Mouse (Mus musculus) liver, embryonic 15.5 days (tissue): Measurements from ENCODE around the gene Cyth1. TPM values are rescaled to one million over a fixed set of nuclear protein-coding genes. Genes with fewer than 3 reads are reported as not detected.

Experiments used
- ATAC-seq: fragments of 200-750 bp; cut with Nextera tagmentation; 2 replicates; pipeline ENCODE4 v1.8.0; 2017; ENCODE audit warnings: moderate number of reproducible peaks, mild to moderate bottlenecking, moderate library complexity; ENCODE audit not compliant: insufficient read depth
- H3K27ac ChIP-seq: fragments of 300-500 bp; sonication (generic); replicated peaks from 2 replicates; pipeline ENCODE4 v1.5.1; 2015; ENCODE audit warnings: mild to moderate bottlenecking, inconsistent platforms
- H3K27me3 ChIP-seq: fragments of 300-500 bp; sonication (generic); 2 replicates; pipeline ENCODE4 v1.6.1; 2015; ENCODE audit warnings: mild to moderate bottlenecking, inconsistent platforms
- H3K36me3 ChIP-seq: fragments of 300-500 bp; sonication (generic); replicated peaks from 2 replicates; pipeline ENCODE4 v1.6.1; 2015; ENCODE audit warnings: moderate library complexity, mild to moderate bottlenecking, inconsistent platforms
- H3K4me1 ChIP-seq: fragments of 300-500 bp; sonication (generic); replicated peaks from 2 replicates; pipeline ENCODE4 v1.6.1; 2015; ENCODE audit warnings: inconsistent platforms
- H3K4me2 ChIP-seq: fragments of 300-500 bp; sonication (generic); 2 replicates; pipeline ENCODE4 v1.6.1; 2015; ENCODE audit warnings: moderate library complexity, mild to moderate bottlenecking, inconsistent platforms
- H3K4me3 ChIP-seq: fragments of 300-500 bp; sonication (generic); replicated peaks from 2 replicates; pipeline ENCODE4 v1.5.1; 2015; ENCODE audit warnings: mild to moderate bottlenecking, inconsistent platforms
- H3K9ac ChIP-seq: fragments of 300-500 bp; sonication (generic); 2 replicates; pipeline ENCODE4 v1.6.1; 2015; ENCODE audit warnings: moderate library complexity, mild to moderate bottlenecking, inconsistent platforms
- H3K9me3 ChIP-seq: fragments of 300-500 bp; sonication (generic); replicated peaks from 2 replicates; pipeline ENCODE4 v1.6.1; 2016; ENCODE audit warnings: inconsistent platforms
- WGBS: fragments of 180-500 bp; shearing (Covaris S2); methylation state at CpG from one replicate; pipeline ENCODE4 v1.1.7; 2015; ENCODE audit warnings: mixed read lengths; ENCODE audit not compliant: insufficient replicate concordance; 5-methylcytosine and 5-hydroxymethylcytosine counted together
- polyA plus RNA-seq: library from polyadenylated mRNA; unstranded; fragments of >200 nt; fragmentation: Nextera tagmentation; extraction: Ambion mirVana; gene quantifications from 2 replicates; pipeline ENCODE4 v1.2.1, GENCODE M21; 2015

Gene Cyth1
- polyA plus RNA-seq, 1 experiment from 2014 or later, result 3.9 TPM

GRCm38 (mm10) chr11:118101133-118101532 is 147.3 kb downstream of the Cyth1 start:
- Histone ChIP-seq H3K4me2 (no peak overlapping the region), H3K36me3 (no peaks in the 10 kb centered on the region), H3K4me3 (no peak overlapping the region), H3K9ac (no peak overlapping the region), H3K27me3 (no peaks in the 10 kb centered on the region), H3K9me3 (no peaks in the 10 kb centered on the region), H3K4me1 (no peaks in the 10 kb centered on the region), H3K27ac (no peak overlapping the region)
- no peak for ATAC-seq
- WGBS, result 43% methylated on average over 9 of the region's 9 CpGs

GRCm38 (mm10) chr11:118096736-118097135 is 151.7 kb downstream of the Cyth1 start:
- Histone ChIP-seq H3K9me3 (no peaks in the 10 kb centered on the region), H3K27me3 (no peaks in the 10 kb centered on the region), H3K9ac (no peak overlapping the region), H3K36me3 (no peaks in the 10 kb centered on the region), H3K4me3 (no peak overlapping the region), H3K4me1 (no peaks in the 10 kb centered on the region), H3K27ac (no peak overlapping the region), H3K4me2 (no peak overlapping the region)
- no peak for ATAC-seq
- WGBS, result 47% methylated on average over 2 of the region's 2 CpGs

GRCm38 (mm10) chr11:118095004-118095403 is 153.4 kb downstream of the Cyth1 start:
- WGBS, result 46% methylated on average over 9 of the region's 9 CpGs
- no peak overlapping the region for H3K4me2 ChIP-seq
- no peaks in the 10 kb centered on the region for H3K27me3 ChIP-seq
- no peak overlapping the region for H3K9ac ChIP-seq
- no peaks in the 10 kb centered on the region for H3K4me1 ChIP-seq
- no peak overlapping the region for H3K4me3 ChIP-seq
- ATAC-seq, result no peak
- H3K36me3 ChIP-seq, result no peaks in the 10 kb centered on the region
- no peaks in the 10 kb centered on the region for H3K9me3 ChIP-seq
- no peak overlapping the region for H3K27ac ChIP-seq

- H3K4me2 ChIP-seq, result no peak overlapping the region
- ATAC-seq, result no peak
- WGBS, result 83% methylated on average over 23 of the region's 23 CpGs
These were observed 157.3 kb downstream of the Cyth1 start for GRCm38 (mm10) chr11:118091002-118091670.

GRCm38 (mm10) chr11:118088896-118089295 is 159.5 kb downstream of the Cyth1 start:
- H3K4me3 ChIP-seq, result no peak overlapping the region
- 80% methylated on average over 19 of the region's 19 CpGs for WGBS
- no peak for ATAC-seq

More at GRCm38 (mm10) chr11:118091002-118091670, 157.3 kb downstream of the Cyth1 start:
- Histone ChIP-seq H3K9ac (no peak overlapping the region), H3K27me3 (no peaks in the 10 kb centered on the region), H3K36me3 (no peaks in the 10 kb centered on the region), H3K4me3 (no peak overlapping the region), H3K4me1 (no peaks in the 10 kb centered on the region), H3K9me3 (no peaks in the 10 kb centered on the region), H3K27ac (no peak overlapping the region)

GRCm38 (mm10) chr11:118085961-118086360 is 162.4 kb downstream of the Cyth1 start:
- Histone ChIP-seq H3K4me2 (no peak overlapping the region), H3K36me3 (no peaks in the 10 kb centered on the region), H3K9me3 (no peaks in the 10 kb centered on the region), H3K4me1 (no peaks in the 10 kb centered on the region), H3K9ac (no peak overlapping the region), H3K27me3 (no peaks in the 10 kb centered on the region), H3K27ac (no peak overlapping the region), H3K4me3 (no peak overlapping the region)
- 58% methylated on average over 8 of the region's 8 CpGs for WGBS
- ATAC-seq, result no peak

More at GRCm38 (mm10) chr11:118088896-118089295, 159.5 kb downstream of the Cyth1 start:
- Histone ChIP-seq H3K4me2 (no peak overlapping the region), H3K27ac (no peak overlapping the region), H3K27me3 (no peaks in the 10 kb centered on the region), H3K4me1 (no peaks in the 10 kb centered on the region), H3K9ac (no peak overlapping the region), H3K36me3 (no peaks in the 10 kb centered on the region), H3K9me3 (no peaks in the 10 kb centered on the region)

- WGBS, result 20% methylated on average over 4 of the region's 4 CpGs
- Histone ChIP-seq H3K27me3 (no peaks in the 10 kb centered on the region), H3K9ac (no peak overlapping the region), H3K27ac (no peak overlapping the region), H3K9me3 (no peaks in the 10 kb centered on the region), H3K36me3 (no peaks in the 10 kb centered on the region), H3K4me1 (no peaks in the 10 kb centered on the region), H3K4me3 (no peak overlapping the region), H3K4me2 (no peak overlapping the region)
- no peak for ATAC-seq
These were observed 163.2 kb downstream of the Cyth1 start for GRCm38 (mm10) chr11:118085176-118085575.

- Histone ChIP-seq H3K4me3 (no peak overlapping the region), H3K27ac (no peak overlapping the region), H3K9ac (no peak overlapping the region), H3K27me3 (no peaks in the 10 kb centered on the region), H3K9me3 (no peaks in the 10 kb centered on the region), H3K36me3 (no peaks in the 10 kb centered on the region), H3K4me2 (no peak overlapping the region), H3K4me1 (no peaks in the 10 kb centered on the region)
- ATAC-seq, result no peak
- 56% methylated on average over 3 of the region's 3 CpGs for WGBS
These were observed 164.1 kb downstream of the Cyth1 start for GRCm38 (mm10) chr11:118084266-118084665.

- Histone ChIP-seq H3K9ac (no peak overlapping the region), H3K27me3 (no peaks in the 10 kb centered on the region), H3K27ac (no peak overlapping the region), H3K9me3 (no peaks in the 10 kb centered on the region), H3K36me3 (no peaks in the 10 kb centered on the region), H3K4me3 (no peak overlapping the region), H3K4me1 (no peaks in the 10 kb centered on the region), H3K4me2 (no peak overlapping the region)
- ATAC-seq, result no peak
- 7% methylated on average over 6 of the region's 6 CpGs for WGBS
These were observed 164.6 kb downstream of the Cyth1 start for GRCm38 (mm10) chr11:118083811-118084210.

GRCm38 (mm10) chr11:118082294-118082693 is 166.1 kb downstream of the Cyth1 start:
- no peaks in the 10 kb centered on the region for H3K9me3 ChIP-seq
- WGBS, result 74% methylated on average over 14 of the region's 14 CpGs
- no peak overlapping the region for H3K27ac ChIP-seq
- ATAC-seq, result no peak
- no peak overlapping the region for H3K9ac ChIP-seq
- no peaks in the 10 kb centered on the region for H3K36me3 ChIP-seq
- no peak overlapping the region for H3K4me3 ChIP-seq
- H3K4me1 ChIP-seq, result no peaks in the 10 kb centered on the region
- no peak overlapping the region for H3K4me2 ChIP-seq
- no peaks in the 10 kb centered on the region for H3K27me3 ChIP-seq
